Mouse (Mus musculus) midbrain, postnatal 0 days (tissue): ENCODE results near the gene Lat2. TPM values are rescaled to one million over a fixed set of nuclear protein-coding genes. Genes with fewer than 3 reads are reported as not detected.
A peak's percentile ranks its signal among the peaks of the same experiment; 100 is the strongest.
"Not testable (repeated sequence)": the region's sequence is repeated elsewhere in the genome, so short reads cannot be mapped to it uniquely, and the experiment has no call there.

Experiments
- ATAC-seq: fragments of 200-750 bp; cut with Nextera tagmentation; 2 replicates; pipeline ENCODE4 v1.8.0; 2017; ENCODE audit warnings: moderate number of reproducible peaks, mild to moderate bottlenecking, moderate TSS enrichment, moderate library complexity; ENCODE audit not compliant: low FRiP score
- DNase-seq: peaks from one replicate; pipeline ENCODE4 v3.0.0-alpha.2; 2015; ENCODE audit warnings: low spot score
- H3K27ac ChIP-seq: fragments of 300-500 bp; sonication (generic); 2 replicates; pipeline ENCODE4 v1.5.1; 2014; ENCODE audit warnings: low read depth, mild to moderate bottlenecking, low read length, mixed read lengths
- H3K27me3 ChIP-seq: fragments of 300-500 bp; sonication (generic); 2 replicates; pipeline ENCODE4 v1.6.1; 2014; ENCODE audit warnings: low read length, control low read depth, mixed read lengths; ENCODE audit not compliant: insufficient read depth
- H3K36me3 ChIP-seq: fragments of 300-500 bp; sonication (generic); 2 replicates; pipeline ENCODE4 v1.6.1; 2014; ENCODE audit warnings: low read length, control low read depth, mixed read lengths; ENCODE audit not compliant: insufficient read depth
- H3K4me1 ChIP-seq: fragments of 300-500 bp; sonication (generic); 2 replicates; pipeline ENCODE4 v1.6.1; 2014; ENCODE audit warnings: mild to moderate bottlenecking, control low read depth, antibody characterized with exemption, low read length, mixed read lengths; ENCODE audit not compliant: insufficient read depth
- H3K4me2 ChIP-seq: fragments of 300-500 bp; sonication (generic); 2 replicates; pipeline ENCODE4 v1.6.1; 2014; ENCODE audit warnings: low read depth, mild to moderate bottlenecking, low read length, mixed read lengths; ENCODE audit not compliant: poor library complexity, severe bottlenecking
- H3K4me3 ChIP-seq: fragments of 300-500 bp; sonication (generic); 2 replicates; pipeline ENCODE4 v1.5.1; 2014; ENCODE audit warnings: low read depth, mild to moderate bottlenecking, low read length, moderate library complexity
- H3K9ac ChIP-seq: fragments of 300-500 bp; sonication (generic); replicated peaks from 2 replicates; pipeline ENCODE4 v1.6.1; 2014; ENCODE audit warnings: mild to moderate bottlenecking, low read length, moderate library complexity, mixed read lengths; ENCODE audit not compliant: poor library complexity, severe bottlenecking
- H3K9me3 ChIP-seq: fragments of 300-500 bp; sonication (generic); 2 replicates; pipeline ENCODE4 v1.6.1; 2016; ENCODE audit warnings: low read length, control low read depth
- CTCF ChIP-seq: IDR thresholded peaks from 2 replicates; pipeline ENCODE4 v1.5.1; 2016; ENCODE audit warnings: antibody characterized with exemption, mild to moderate bottlenecking
- WGBS: fragments of 180-500 bp; shearing (Covaris S2); extraction: QIAGEN DNeasy Blood & Tissue Kit; methylation state at CpG from one replicate; pipeline ENCODE4 v1.1.7; 2014; 5-methylcytosine and 5-hydroxymethylcytosine counted together
- polyA plus RNA-seq: library from polyadenylated mRNA; unstranded; fragments of >200 nt; fragmentation: Nextera tagmentation; extraction: Ambion mirVana; gene quantifications from 2 replicates; pipeline ENCODE4 v1.2.1, GENCODE M21; 2015
- total RNA-seq: library from RNA; depleted of rRNA; stranded (reverse); fragments of >200 nt; gene quantifications from 2 replicates; pipeline ENCODE4 v1.2.3, GENCODE M21; 2014; rRNA removed

The Lat2 gene
- total RNA-seq: 0.44 and 2.8 TPM in 2 replicates
- 1.6 and 2.2 TPM in 2 replicates for polyA plus RNA-seq

- no peak for TF ChIP-seq CTCF
- Histone ChIP-seq H3K9ac (no peak within 1 kb of the TSS), H3K36me3 (peaks cover 27% of the 10 kb centered on the region), H3K4me1 (no peaks in the 10 kb centered on the region), H3K4me3 (no peak within 1 kb of the TSS), H3K27ac (no peak within 1 kb of the TSS), H3K4me2 (no peak within 1 kb of the TSS), H3K9me3 (no peaks in the 10 kb centered on the region), H3K27me3 (no peaks in the 10 kb centered on the region)
- DNase-seq (no peak), ATAC-seq (no peak)
- 88% methylated on average over 7 of the region's 7 CpGs for WGBS
Measured at GRCm38 (mm10) chr5:134614802-134615201, at the start of gene Lat2. TSS of gene Lat2 (minus strand) at chr5:134615025.

GRCm38 (mm10) chr5:134656708-134657107 is 41.9 kb upstream of the Lat2 start:
- H3K4me1 ChIP-seq: no peaks in the 10 kb centered on the region
- H3K27ac ChIP-seq: no peak overlapping the region
- no peak overlapping the region for H3K9ac ChIP-seq
- no peak overlapping the region for H3K4me3 ChIP-seq
- H3K36me3 ChIP-seq: peaks cover 45% of the 10 kb centered on the region
- no peak for TF ChIP-seq CTCF
- no peak overlapping the region for H3K4me2 ChIP-seq
- H3K27me3 ChIP-seq: no peaks in the 10 kb centered on the region
- DNase-seq: no peak
- H3K9me3 ChIP-seq: no peaks in the 10 kb centered on the region
- ATAC-seq: peak; percentile 47
- 70% methylated on average over 4 of the region's 4 CpGs for WGBS

DNA sequence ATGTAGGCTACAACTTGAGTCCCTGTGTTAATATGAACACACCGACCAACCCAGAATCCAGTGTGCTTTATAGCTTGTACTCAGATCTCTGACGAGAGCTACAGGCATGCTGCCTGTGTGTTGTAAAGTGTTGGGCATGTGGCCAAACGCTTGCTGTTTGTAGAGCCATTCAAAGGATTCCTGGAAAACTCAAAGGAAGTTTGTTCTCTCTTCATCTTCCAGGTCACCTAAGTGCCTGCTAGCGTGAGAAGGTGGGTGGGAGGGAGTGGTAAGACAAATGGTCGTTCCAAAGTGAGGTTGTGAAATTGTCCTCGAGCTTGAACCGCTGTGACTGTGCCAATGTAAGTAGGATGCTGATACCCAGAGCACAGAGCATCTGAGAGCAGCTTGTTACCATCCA is 37.2 kb upstream of the Lat2 start:
- Histone ChIP-seq H3K27ac (no peak overlapping the region), H3K9me3 (no peaks in the 10 kb centered on the region), H3K9ac (no peak overlapping the region), H3K4me3 (no peak overlapping the region), H3K27me3 (no peaks in the 10 kb centered on the region), H3K4me2 (no peak overlapping the region), H3K4me1 (no peaks in the 10 kb centered on the region), H3K36me3 (peaks cover 5% of the 10 kb centered on the region)
- WGBS: 62% methylated on average over 7 of the region's 7 CpGs
- no peak for ATAC-seq
- no peak for DNase-seq
- no peak for TF ChIP-seq CTCF

- Histone ChIP-seq H3K27ac (no peak overlapping the region), H3K4me2 (no peak overlapping the region), H3K36me3 (no peaks in the 10 kb centered on the region), H3K27me3 (no peaks in the 10 kb centered on the region), H3K4me3 (no peak overlapping the region), H3K9ac (no peak overlapping the region), H3K9me3 (no peaks in the 10 kb centered on the region), H3K4me1 (no peaks in the 10 kb centered on the region)
- DNase-seq (no peak), ATAC-seq (no peak)
- 53% methylated on average over 4 of the region's 5 CpGs for WGBS
- TF ChIP-seq CTCF: peak; percentile 59
Measured at GRCm38 (mm10) chr5:134650926-134651325, 36.1 kb upstream of the Lat2 start.

DNA sequence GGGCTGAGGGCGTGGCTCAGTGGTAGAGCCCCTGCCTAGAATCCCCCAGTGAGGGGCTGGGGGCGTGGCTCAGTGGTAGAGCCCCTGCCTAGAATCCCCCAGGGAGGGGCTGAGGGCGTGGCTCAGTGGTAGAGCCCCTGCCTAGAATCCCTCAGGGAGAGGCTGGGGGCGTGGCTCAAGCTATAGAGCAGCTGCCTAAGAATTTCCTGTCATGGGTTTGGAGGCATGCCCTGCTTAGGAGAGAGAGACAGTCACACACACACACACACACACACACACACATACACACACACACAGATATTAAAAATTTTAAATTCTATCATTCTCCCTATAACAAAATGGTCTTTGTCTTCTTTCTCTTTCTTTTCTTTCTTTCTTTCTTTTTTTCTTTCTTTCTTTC is 34.2 kb upstream of the Lat2 start:
- not testable (repeated sequence) for H3K4me3 ChIP-seq, H3K27me3 ChIP-seq, H3K27ac ChIP-seq, H3K9ac ChIP-seq, H3K36me3 ChIP-seq, H3K4me1 ChIP-seq, H3K4me2 ChIP-seq, DNase-seq, H3K9me3 ChIP-seq, ATAC-seq
- 81% methylated on average over 3 of the region's 4 CpGs for WGBS

DNA sequence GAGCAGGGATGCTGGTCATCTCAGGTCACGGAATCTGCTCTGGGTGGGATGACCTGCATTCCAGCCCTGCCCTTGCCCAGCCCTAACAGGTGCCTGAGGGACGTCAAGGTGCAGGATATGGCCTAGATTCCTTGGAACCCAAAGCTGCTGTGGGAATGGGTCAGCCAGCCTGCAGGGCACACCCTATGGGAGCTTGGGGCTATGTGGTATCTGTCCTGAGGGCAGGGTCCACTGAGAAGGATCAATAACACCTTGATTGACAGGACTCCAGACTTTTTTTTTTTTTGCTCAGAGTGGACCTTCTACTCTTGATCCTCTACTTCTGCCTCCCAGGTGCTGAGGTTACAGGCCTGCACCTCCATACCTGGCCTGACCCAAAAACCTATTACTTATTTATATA is 32.6 kb upstream of the Lat2 start:
- WGBS: 72% methylated on average over 2 of the region's 2 CpGs
- no peak for ATAC-seq
- Histone ChIP-seq H3K4me2 (no peak overlapping the region), H3K9ac (no peak overlapping the region), H3K27ac (no peak overlapping the region), H3K4me1 (no peaks in the 10 kb centered on the region), H3K36me3 (no peaks in the 10 kb centered on the region), H3K4me3 (no peak overlapping the region), H3K9me3 (no peaks in the 10 kb centered on the region), H3K27me3 (no peaks in the 10 kb centered on the region)
- no peak for DNase-seq
- no peak for TF ChIP-seq CTCF
